Mouse (Mus musculus) G1E (cell line): Measurements from ENCODE around the gene Otx2.

Experiments
- CTCF ChIP-seq: IDR thresholded peaks from 2 replicates; pipeline ENCODE4 v1.5.1; 2012; ENCODE audit warnings: low read depth, low read length, inconsistent platforms, mixed read lengths
- GATA1 ChIP-seq: IDR thresholded peaks from 2 replicates; pipeline ENCODE4 v1.6.1; 2012; ENCODE audit warnings: borderline replicate concordance, low read length, inconsistent platforms, mixed read lengths
- POLR2AphosphoS5 ChIP-seq: IDR thresholded peaks from 2 replicates; pipeline ENCODE4 v1.6.1; 2012; ENCODE audit warnings: low read depth, low read length, inconsistent platforms; ENCODE audit not compliant: insufficient replicate concordance
- TAL1 ChIP-seq: conservative IDR thresholded peaks from 2 replicates; pipeline ENCODE4 v1.6.1; 2012; ENCODE audit warnings: low read depth, low read length, inconsistent platforms, mixed read lengths

DNA sequence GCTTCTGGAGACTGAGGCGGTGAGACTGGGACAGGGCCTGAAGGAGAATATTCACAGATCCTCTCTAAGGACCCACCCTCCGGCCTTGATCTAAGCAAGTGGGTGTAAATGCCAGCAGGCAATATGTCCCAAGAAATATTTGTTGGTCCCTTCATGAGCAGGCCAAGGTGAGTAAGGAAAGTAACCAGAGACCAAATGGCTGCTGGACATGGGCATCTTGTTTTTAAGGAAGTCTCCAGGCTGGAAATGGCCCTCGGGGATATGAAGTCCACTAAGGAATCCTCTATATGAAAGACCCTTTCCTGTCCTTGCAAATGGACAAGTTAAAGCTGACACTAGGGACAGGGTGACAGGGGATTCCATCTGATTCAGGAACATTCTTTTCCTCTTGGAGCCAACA is 20.5 kb downstream of the Otx2 start:
- no peak for TF ChIP-seq CTCF
- TF ChIP-seq TAL1 = no peak
- TF ChIP-seq GATA1 = no peak
- TF ChIP-seq POLR2AphosphoS5 = no peak
